Mouse (Mus musculus): ENCODE results near the gene Tusc2.

DNA sequence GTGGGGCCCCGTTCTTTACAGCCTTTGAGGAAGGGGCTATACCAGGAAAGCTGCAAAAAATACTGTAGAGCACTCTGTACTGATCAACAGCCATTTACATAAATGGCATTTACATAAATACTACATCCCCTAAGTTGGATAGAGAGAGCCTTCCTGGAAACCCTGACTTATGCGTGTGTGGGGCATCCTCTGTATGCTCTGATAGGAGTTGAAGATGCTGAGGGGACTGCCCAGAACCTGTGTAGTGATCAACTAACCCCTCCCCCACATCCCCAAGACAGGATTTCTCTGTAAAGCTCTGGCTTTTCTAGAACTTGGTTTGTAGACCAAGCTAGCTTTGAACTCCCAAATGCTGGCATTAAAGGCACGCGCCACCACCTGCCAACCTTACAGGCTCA, 46.4 kb downstream of the Tusc2 start:
- no peak for TF ChIP-seq POLR2A (IDR thresholded peaks at IDR 0.05; ENCODE audit: borderline replicate concordance, extremely low read depth, insufficient read depth, insufficient read length, poor library complexity, severe bottlenecking)
- no peak for TF ChIP-seq CTCF (IDR thresholded peaks at IDR 0.05; ENCODE audit: borderline replicate concordance, extremely low read depth, insufficient read depth, insufficient read length)

Measured in brain, embryonic 14.5 days (tissue).